In genomic region chr2:169396294-169396693, GRCm38 (mm10) we compare ENCODE assay signal across 17 mouse cellular contexts.
DNase-seq lines count a peak whose midpoint lies in the region; ATAC-seq lines count a peak whose summit lies in the region.
"Had no signal": no experiment of that assay in that cellular context is flagged by ENCODE, and none has a peak within 500 bp of the region (broad histone marks: within the 10 kb centered on the region; RNA-seq: fewer than 3 reads in every experiment).

No protein-coding gene starts in this region.

- intact Hi-C loops in left cerebral cortex, postnatal 4 days (cut with DNase I) = no loop called here

- ATAC-seq in frontal cortex, adult (ENCODE audit: low TSS enrichment) = peak; percentile 79
- ATAC-seq: forebrain, embryonic 13.5 days; forebrain, postnatal 0 days; hindbrain, embryonic 16.5 days had no signal

- no peak for DNase-seq in frontal cortex, postnatal 14 days (ENCODE audit: low spot score in 2 of 2)
- peak; percentile 9 to 23 for DNase-seq in left cerebral cortex, adult 9 months (ENCODE audit: low spot score in 2 of 2)
- no peak for DNase-seq in left cerebral cortex, postnatal 4 days
- peak; percentile 18 for DNase-seq in right cerebral cortex, adult 18-20 months
- DNase-seq in right cerebral cortex, postnatal 14 days = no peak
- peak; percentile 47 for DNase-seq in telencephalon, adult 2 months (ENCODE audit: low read depth, low spot score)
- no peak for DNase-seq in embryo, embryonic 10 days (ENCODE audit: low spot score)
- DNase-seq: cerebellum, adult 11-12 months; cerebellum, adult 8-10 months; cerebellum, postnatal 10 days; cerebellum, postnatal 36 days; forebrain, postnatal 0 days; heart, postnatal 10 days; heart, postnatal 36 days had no signal

Comparison
In these comparisons a context has a peak if more than half of its experiments do, and no peak if none do; other contexts are left out.
1. DNase-seq: peak in left cerebral cortex, adult 9 months (2 of 2), right cerebral cortex, adult 18-20 months (single experiment) and telencephalon, adult 2 months (single experiment); none in frontal cortex, postnatal 14 days (0 of 2), left cerebral cortex, postnatal 4 days (single experiment), right cerebral cortex, postnatal 14 days (single experiment) and embryo, embryonic 10 days (single experiment).